Mouse (Mus musculus) kidney, postnatal 4 days (tissue): Measurements from ENCODE around the gene Slc1a4.

Source experiments
- DNase-seq, 2 experiments: peaks; one replicate each; pipeline ENCODE4 v3.0.0; 2021; ENCODE audit warnings: mixed read lengths in 2 of 2

Slc1a4 gene

DNA sequence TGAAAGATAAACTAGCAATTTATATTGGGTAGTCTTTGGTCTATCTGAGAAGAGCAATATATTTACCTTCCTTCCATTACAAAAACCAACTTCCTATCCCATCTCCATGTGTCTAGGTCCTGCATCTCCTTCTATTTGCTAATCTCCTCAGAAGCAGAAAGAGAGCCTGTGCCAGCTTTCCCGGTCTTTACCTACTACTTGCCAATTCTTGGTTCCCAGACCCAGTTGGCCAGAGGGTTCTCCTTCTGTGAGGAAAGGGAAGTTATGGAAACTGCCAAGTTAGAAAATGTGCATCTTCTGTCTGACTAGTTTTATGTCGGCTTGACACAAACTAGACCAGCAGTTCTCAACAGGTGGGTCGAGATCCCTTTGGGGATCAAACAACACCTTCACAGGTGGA, 8.5 kb downstream of the Slc1a4 start:
- DNase-seq, result no peak

DNA sequence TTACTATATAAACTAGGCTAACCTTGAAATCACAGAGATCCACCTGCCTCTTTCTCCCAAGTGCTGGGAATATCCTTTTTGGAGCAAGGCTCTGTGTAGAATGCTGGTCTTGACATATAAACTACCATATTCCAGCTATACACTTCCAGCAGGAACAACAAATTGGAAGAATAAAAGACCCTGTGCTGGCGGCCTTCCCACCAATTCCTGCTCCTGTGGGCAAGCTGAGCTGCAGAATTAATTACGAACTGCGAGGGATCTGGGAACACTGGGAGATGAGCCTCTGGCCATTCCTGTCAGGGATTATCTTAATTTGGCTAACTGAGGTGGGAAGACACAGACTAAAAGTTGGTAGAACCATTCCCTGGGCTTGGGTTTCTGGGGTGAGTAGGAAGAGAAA, 10.1 kb downstream of the Slc1a4 start:
- DNase-seq, result no peak

DNA sequence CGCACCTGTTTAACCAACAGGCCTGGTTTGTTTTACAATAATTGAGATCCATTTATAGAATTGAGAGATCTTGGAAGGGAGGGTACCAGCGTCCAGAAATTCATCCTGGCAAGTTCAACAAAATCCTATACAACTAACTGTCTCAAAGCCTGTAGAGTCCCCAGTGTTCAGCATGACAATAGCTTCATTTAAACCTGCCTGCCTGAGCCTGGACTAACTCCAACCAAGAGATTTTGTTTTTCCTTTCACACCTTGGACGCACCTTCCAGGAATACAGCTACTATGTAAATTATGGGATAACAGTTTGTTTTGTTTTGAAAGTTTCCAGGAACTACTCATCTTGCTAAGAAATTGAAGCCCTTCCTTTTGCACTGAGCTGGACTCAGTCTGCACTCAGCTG, 11.9 kb downstream of the Slc1a4 start:
- no peak for DNase-seq

DNA sequence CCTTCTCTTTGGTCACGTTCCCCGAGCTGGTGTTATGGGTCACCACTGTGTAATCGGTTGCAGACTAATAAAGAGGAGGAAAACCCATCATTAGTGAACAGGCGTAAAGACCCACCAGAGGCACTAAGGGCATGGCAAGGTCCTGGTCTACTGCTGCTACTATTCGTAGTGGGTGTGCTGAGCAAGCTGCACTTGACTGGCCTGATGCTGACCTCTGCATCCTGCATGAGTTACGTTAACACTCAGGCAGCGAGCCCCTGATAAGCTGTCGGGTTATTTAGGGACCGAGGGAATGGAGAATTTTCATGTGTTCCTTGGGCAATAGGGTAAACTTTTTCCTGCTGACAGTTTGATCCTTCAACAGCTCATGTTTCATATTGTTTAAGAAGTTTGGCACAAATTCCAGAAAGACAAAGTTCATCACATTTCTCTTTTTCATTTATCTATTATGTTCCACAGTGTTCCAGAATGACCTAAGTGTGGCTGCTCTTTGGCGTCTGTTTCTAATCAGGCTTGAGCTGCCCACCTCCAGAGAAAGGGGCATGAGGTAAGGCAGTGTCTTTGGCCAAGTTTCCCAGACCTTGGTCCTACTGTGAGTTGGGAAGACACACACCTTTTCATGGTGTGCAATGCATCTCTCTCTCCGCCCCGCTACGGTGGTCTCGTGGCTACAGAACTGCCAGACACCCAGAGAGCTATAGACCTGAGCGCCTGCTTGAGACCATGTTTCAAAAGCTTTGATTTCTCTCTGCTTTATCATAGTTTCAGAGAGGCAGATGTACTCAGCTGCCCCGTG, 13.7 kb downstream of the Slc1a4 start:
- DNase-seq, result no peak

DNA sequence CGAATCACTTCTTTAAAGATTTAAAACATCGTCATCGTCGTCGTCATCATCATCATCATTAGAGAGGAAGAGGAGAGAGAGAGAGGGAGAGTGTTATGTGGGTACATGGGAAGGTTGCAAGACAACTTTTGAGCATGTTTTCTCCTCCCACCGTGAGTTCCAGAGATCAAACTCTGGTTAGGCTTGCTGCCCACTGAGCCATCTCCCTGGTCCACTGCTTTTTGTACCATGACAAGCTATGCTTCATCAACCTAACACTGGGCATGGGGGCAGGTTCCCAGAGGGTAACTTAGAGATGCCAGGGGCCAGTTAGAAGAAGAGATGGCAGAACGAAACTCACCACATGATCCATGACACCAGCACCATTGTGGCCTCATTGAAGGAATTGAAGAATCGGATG, 18.9 kb downstream of the Slc1a4 start:
- DNase-seq, result no peak

DNA sequence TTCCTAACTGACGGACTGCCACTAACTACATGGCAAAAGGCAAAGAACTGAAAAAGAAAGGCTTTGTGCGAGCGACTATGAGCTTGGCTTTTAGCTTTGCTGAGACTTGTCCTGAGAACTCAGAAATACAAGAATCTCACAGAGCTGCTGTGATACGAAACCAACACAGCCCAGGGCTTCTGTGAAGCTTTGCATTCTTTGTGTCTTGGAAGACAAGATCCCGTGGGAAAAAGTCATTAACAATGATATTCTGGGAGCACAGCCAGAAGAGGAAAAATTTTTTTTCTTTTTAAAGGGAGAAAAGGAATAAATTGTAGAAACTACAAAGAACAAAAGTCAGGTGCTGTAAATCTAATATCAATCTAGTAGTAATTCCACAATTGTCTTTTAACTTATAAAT, 23.5 kb downstream of the Slc1a4 start:
- peak in 1 of 2 experiments; percentile 11 for DNase-seq

DNA sequence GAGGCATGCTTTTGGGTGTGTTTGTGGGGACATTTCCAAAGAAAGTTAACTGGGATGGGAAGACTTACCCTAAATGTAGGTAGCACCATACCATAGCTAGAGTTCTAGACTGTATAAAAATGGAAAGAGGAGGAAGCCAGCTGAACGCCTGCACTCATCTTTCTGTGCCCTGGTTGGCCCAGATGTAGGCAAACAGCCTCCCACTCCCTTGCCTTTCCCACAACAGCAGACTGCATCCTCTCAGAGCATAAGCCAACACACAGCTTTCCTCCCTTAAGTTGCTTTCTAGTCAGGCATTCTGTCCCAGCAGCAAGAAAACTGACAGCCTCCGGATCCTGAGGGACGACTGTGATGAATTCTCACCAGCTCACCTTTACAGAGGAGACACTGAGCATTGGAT, 25.1 kb downstream of the Slc1a4 start:
- DNase-seq, result no peak

DNA sequence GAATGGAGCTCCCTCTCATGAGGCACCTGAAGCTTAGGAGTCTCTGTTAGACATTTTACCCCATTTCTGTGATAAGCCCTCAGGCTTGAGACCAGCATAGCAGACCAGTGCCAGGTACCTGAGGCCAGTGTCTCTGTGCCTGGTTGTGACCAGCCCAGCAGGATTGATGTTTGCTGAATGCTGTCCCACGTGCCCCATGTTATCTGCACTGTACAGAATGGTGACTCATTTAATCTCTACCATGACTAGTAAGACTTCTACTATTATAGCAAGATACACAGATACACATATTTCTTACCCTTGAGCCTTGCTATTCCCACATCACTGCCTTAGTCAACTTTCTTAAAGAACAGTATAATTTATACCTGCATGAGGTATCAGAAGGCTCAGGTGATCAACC, 26.9 kb downstream of the Slc1a4 start:
- no peak for DNase-seq

DNA sequence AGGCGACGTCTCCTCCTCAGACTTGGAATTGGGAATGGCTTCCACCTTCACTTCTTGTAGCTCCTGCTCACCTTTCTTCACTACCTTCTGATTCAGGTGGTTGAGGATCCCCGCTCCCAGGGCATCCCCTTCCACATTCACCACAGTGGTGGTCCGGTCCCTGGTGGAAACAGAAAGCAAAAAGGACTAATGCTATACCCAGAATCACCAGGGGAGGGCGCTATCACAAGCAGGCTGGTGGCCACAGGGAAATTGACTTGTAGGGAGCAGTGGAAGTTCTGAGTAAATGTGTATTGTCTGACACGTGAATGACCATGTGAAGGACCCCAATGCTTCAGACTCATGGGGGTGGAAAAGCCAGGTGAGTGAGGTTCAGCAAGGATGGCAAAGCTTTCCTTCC, 28.2 kb downstream of the Slc1a4 start:
- DNase-seq, result peak; percentile 54 to 57

DNA sequence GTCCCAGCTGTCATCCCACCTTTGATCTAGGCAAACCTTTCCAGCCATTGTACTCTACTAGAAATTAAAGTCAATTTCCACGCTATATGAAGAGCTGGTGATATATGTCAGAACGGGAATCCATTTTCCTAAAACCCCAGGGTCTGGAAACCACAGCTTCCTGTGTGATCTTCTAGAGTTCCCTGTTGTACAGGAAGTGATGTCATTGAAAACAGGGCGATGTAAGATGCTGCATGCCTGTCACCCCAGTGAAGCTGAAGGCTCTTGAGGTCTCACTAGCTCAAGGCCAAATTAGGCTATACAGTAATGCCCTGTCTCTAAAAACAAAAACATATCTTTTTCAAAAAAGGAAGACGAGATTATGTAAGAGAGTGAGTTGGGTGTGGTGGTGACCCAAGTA, 31.2 kb downstream of the Slc1a4 start:
- no peak for DNase-seq

DNA sequence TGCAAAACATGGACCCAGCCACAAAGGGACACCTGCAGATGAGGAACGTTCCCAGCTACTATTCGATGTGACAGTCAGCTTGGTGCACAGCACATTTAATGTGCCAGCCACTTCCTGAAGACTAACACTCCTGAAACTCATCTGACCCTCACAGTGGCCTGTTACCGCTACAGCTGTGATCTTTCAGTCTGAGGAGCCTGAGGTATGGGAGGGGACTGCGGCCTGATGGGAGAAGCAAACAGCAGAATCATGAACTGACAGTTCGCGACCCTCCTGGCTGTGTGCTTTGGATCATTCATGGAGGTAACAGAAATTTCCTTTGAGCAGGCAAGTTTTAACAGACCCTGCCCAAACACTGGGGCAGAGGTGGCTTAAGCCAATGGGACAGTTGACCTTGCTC, 31.7 kb downstream of the Slc1a4 start:
- DNase-seq, result no peak

DNA sequence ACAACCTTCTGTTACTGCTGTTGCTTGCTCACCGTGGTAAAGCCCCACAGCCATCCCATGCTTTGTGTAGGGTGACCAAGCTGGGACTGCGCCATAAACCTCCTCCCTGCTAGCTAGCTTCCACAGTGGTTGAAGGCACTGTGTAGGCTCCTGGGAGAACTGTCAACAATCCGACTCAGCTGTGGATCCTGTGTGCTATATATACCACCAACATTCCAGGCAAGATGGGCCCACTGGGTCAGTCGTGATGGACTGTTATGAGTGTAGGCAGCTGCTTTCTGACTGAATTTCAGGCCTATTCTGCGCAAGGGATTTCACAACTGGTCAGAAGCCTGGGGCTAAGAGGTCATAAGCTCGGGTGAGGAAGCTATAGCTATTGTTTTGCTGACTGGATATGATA, 32.6 kb downstream of the Slc1a4 start:
- no peak for DNase-seq

DNA sequence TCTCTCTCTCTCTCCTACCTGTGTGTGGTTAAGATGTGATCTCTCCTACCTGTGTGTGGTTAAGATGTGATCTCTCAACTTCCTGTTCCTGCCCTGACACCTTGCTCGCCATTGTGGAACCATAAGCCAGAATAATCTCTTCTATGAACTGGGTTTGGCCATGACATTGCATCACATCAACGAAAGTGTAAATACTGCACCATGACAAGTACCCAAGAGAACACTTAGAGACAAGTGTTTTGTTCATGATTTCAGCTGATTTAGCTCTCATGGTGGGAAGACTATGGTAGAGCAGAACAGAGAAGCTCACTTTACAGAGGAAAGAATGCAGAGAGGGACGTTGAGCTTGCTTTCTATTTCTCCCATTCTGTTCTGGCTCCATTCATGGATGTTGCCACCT, 48.0 kb downstream of the Slc1a4 start:
- DNase-seq, result no peak

DNA sequence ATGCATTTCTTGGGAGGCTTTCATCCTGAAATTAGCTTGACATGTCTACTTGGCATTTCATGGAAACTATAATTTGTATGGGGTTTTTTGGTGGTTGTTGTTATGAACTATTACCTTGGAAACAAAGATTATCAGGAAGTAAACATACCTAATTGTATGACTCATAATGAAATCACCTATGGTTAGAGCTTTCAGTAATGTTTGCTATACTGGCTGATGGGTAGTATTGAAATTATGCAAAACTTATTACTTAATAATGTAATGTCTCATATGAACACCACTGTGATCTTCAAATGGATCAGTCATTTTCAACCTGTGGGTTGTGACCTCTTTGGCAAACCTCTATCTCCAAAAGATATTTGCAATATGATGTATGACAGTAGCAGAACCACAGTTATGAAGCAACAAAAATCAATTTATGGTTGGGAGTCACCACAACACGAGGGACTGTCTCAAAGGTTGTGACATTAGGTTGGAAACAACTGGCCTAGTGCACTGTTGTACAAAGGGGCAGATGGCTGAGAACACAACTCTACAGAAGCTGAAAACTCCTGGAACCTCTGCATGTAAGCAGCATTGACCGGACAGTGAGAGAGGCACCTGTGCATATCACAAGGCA, 49.8 kb downstream of the Slc1a4 start:
- no peak for DNase-seq

DNA sequence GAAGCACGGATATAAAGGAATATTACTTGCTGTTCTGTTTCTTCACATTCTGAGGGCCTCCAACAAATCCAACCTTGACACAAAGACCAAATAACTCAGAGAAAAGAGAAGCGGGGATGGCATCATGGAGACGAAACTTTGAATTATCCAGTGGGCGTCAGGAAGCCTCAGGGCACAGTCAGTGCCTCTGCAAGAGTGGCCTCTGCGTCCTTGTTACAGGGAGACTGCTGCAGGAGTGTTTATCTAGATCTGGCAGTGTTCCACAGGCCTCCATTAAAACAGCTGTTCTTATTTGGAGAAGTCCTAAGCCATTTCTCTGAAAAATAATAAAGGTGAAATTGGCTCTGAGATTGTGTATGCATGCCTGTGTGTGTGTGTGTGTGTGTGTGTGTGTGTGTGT, 51.5 kb downstream of the Slc1a4 start:
- DNase-seq, result peak in 1 of 2 experiments; percentile 24

DNA sequence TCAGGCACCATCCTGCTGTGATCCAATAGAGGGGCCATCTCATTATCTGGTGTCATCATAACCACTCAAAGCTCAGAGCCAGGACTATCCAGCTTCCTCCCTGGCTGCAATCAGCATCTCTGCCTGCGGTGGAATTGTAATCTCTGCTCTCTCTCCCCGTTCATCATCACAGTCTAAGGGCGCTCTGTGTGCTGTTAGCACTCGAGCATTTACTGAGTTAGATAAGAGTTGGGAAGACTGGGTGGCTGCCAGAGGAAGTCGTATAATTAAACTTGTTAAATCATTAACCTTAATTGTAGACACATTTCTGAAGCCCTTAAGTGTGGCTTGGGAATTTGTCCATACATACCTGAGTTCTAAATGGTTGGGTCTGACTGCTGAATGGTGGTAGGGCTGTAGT, 53.8 kb downstream of the Slc1a4 start:
- DNase-seq, result peak; percentile 16 to 27

DNA sequence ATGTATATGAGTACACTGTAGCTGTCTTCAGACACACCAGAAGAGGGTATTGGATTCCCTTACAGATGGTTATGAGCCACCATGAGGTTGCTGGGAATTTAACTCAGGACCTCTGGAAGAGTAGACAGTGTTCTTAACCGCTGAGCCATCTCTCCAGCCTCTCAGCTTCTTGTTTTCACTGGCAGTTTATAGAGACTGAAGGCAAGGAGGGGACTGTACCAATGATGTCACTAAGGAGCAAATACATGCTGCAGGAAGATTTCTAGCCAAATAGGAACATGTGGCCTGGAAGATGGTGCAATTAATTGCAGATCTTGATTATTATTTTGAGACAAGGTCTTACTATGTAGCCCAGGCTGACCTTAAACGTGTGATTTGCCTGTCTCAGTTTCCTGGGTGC, 55.4 kb downstream of the Slc1a4 start:
- DNase-seq, result no peak

DNA sequence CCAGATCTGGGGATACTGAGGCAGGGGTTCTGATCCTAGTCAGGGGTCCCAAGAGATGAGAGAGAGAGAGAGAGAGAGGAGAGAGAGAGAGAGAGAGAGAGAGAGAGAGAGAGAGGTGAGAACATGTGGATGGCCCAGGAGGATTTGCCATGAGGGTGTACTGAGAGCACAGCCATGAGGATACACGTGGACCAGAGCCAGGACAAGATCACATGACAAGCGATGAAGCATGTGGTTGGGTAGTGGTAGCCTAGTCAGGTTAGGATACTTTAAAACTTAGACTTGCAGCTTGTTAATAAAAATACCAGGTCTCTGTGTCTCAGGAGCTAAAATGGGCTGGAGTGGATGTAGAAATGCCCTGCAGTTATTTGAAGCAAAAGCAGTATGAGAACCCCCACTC, 56.5 kb downstream of the Slc1a4 start:
- DNase-seq, result no peak

DNA sequence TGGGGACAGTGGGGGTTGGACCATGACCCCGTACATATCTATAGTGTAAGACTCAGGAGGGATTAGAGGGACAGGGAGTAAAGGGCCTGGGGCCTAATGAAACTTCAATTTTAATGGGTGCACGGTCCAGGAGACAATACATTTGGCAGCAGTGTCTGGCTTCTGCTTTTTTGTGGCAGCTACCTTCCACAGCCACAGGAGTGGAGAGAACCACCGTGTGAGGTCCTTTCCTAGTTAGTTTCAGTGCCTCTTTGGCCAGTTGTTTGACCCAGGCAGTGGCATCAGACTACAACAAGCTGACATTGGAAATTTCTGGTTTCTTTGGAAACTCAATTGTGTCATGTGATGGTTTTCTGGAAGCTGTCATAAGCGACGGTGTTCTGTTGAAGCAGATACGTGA, 62.6 kb downstream of the Slc1a4 start:
- no peak for DNase-seq

DNA sequence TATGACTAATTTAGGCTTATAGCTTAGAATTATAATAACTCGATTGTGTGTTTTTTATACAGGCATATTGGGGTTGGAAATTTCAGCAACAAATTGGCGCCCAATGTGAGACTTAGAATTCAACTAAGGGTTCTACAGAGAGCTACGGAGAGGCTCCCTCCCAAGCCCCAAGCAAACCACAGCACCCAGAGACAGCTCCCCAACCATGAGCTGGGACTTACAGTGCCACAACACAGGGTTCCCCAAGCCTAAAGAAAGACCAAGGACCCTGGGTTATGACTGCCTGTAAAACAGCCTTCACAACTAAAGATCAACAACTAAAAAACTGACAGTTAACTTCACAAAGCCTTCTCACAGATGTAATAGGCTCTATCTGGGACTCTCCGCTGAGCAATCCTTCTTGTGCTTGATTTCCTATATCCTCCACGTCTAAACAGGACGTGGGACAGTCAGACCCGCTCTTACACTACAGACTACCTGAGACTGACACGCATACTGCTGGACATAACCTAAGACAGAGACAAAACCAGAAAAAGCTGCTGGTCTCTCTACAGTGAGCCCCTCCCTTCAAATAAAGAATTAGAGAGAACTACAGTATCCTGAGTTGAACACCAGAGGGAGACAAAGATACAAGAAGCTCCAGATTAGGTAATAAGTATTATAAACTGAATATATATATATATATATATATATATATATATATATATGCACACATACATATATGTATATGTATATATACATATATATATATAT, 69.7 kb downstream of the Slc1a4 start:
- DNase-seq, result no peak

DNA sequence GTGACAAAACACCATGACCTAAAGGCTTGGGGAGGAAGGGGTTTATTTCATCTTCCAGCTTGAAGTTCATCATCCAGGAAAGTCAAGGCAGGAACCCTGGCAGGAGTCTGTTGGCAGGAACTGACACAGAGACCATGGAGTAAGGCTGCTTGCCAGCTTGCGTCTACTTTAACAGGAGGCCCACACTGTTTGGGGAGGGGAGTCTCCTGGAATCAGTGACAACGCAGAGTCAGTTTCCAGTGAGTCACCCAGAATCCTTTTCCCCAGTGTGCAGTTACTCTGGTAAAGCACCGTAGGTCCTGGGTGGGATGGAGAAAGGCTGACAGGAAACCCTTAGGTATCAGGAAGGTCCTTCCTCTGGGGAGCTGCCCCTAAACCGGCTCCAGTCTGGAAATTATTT, 77.7 kb downstream of the Slc1a4 start:
- DNase-seq, result no peak

DNA sequence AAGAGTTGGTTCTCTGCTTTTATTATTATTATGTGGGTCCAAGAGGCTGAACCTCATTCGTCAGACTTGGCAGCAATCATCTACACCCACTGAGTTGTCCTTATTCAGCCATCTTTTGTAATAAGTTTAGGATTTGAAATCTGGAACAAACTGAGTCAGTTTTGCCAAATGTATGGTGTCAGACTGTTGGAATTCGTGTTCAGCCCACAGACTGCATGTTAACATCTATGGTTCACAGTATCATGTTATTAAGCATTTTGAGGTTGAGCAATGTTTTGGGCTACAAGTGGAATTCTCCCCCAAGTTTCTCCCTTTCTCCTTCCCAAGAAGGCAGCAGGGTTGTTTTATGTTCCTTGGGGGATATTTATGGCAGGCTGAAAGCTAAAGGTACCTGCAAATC, 79.4 kb downstream of the Slc1a4 start:
- no peak for DNase-seq
